Mouse (Mus musculus) stomach, postnatal 0 days (tissue): ENCODE measurements around the gene Ska3.

Source experiments
- CTCF ChIP-seq: IDR thresholded peaks from 2 replicates; pipeline ENCODE4 v1.5.1; 2016; ENCODE audit warnings: antibody characterized with exemption, low read depth, mild to moderate bottlenecking, moderate library complexity
- EP300 ChIP-seq: optimal IDR thresholded peaks from 2 replicates; pipeline ENCODE3; 2016; ENCODE audit warnings: antibody characterized with exemption

GRCm38 (mm10) chr14:57848646-57849045 is 22.7 kb upstream of the Ska3 start:
- no peak for TF ChIP-seq CTCF
- no peak for TF ChIP-seq EP300
